Mouse (Mus musculus) ES-E14 (cell line): ENCODE data around the gene Usp49.

ENCODE experiments used
- CHD2 ChIP-seq: IDR thresholded peaks from 2 replicates; pipeline ENCODE4 v1.6.1; 2014; ENCODE audit warnings: mild to moderate bottlenecking, low read depth, low read length, inconsistent platforms
- ZC3H11A ChIP-seq: IDR thresholded peaks from 2 replicates; pipeline ENCODE4 v1.6.1; 2012; ENCODE audit warnings: low read depth, mild to moderate bottlenecking, inconsistent platforms, low read length, borderline replicate concordance
- ZNF384 ChIP-seq: IDR thresholded peaks from 2 replicates; pipeline ENCODE4 v1.6.1; 2012; ENCODE audit warnings: low read depth, low read length, inconsistent platforms

- TF ChIP-seq CHD2 (no peak), ZC3H11A (no peak), ZNF384 (no peak)
These were observed 4.5 kb upstream of the Usp49 start for GRCm38 (mm10) chr17:47626031-47626430.
